Mouse (Mus musculus): ENCODE results near the gene Mcu.

The Mcu gene

DNA sequence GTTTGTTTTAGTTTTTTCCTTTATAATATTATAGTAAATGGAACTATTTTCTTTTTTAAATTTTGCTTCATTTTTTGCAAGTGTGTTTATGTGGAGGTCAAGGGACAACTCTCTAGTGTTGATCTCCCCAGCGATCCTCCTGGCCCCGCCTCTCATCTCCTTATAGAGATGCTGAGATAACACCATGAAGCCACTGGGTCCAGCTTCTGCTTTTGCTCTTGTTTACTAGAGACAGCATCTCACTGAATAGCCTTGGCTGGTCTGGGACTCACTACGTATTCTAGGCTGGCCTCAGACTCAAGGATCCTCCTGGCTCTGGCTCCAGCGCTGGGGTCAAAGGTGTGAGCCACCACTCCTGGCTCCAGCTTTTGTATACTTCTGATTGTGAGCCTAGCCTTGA lies 197.0 kb downstream of the Mcu start:
- DNase-seq, result no peak

DNA sequence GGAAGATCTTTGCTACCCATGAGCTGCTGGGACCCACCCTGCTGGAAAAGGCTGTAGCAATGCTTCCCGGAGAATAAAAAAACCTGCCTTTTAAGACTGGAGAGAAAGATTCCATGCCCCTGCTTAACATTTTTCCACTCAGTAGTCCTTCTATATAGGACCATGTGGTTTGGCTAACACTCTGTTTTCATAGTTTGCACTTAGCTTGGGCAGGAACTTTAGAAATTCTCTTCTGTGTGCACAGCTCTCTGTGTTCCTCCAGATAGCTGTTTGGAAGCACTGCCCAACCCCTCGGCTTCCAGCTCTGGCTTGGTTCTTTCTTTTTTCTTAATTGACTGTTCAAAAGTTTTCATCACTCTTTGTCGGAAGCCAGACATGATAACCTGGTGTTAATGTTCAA lies 199.9 kb downstream of the Mcu start:
- no peak for DNase-seq

GRCm38 (mm10) chr10:59413711-59414110 lies 202.8 kb downstream of the Mcu start:
- DNase-seq, result no peak

DNA sequence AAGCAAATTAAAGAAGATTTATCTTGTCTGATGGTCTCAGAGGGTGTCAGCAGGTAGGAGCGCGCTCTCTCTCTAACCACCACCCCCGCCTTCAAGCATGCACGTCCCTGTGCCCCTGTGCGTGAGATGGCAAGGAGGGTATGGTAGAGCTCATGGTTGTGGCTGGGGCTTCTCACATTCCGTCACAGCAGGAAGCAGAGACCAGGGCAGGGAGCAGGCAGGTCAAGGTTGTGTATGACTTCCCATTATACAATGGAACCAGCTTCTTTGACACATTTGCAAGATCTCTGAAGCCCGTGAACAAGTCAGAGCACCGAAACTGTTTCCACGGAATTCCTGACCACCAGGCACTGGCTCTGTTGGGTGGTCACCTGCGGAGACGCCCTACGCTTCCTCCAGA lies 206.2 kb downstream of the Mcu start:
- DNase-seq, result no peak

GRCm38 (mm10) chr10:59408499-59408898 lies 208.0 kb downstream of the Mcu start:
- DNase-seq, result no peak

DNA sequence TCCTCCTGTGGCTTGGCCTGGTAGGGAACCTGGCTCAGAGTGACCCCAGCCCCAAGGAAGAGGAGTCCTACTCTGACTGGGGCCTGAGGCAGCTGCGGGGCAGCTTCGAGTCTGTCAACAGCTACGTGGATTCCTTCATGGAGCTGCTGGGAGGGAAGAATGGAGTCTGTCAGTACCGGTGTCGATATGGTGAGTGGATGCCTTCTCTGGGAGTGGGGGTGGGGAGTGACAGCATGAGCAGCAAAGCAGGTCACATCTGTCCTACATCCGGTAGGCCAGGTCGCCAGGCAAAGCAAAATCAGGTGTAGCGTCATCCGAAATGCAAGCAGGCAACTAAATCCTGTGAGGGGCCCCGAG lies 212.7 kb downstream of the Mcu start:
- DNase-seq, result no peak

DNA sequence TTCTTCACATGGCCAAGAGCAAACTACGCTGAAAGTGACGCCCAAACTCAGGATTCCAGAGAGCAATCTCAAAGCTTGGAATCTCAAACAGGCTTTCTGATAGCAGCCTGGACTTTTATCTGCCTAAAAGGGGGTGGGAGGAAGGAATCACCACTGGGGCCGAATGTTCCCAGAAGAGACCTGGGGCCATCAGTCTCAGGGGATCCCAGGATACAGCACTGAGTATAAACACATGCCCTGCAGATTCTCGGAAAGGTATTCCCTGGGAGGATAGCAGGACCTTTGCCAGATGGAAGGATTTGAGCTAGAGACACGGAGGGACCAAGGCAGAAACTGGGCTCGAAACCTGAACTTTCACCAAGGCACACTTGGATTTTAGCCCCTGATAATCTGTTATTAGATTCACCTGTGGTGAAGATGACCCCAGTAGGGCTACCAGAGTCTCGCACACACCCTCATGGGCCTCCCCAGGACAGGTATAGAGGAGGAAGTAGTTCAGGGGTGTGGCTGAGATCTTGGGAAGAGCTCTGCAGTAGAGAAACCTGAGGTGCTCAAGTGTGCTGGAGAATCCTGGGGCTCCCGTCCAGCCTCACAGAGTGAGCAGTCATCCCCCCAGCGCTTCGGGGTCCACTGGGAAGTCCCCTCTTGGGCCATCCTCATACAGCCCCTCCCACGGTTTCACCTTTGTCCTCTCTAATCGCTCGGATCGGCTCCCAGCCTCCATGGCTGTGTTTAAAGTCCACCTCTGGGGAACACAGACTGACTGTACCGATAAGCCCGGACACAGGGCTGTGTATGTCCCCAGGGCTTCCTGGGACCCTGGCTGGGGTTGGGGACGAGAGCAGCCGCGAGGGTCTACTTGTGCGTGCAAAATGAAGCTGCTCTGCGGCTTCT lies 213.3 kb downstream of the Mcu start, which contains the start of gene Pla2g12b:
Gene Pla2g12b, plus strand, starts transcription at position 762 of the 894 bp plus-strand sequence.
- no peak for DNase-seq

Measured in kidney, adult 8-10 months (tissue).